Mouse (Mus musculus): ENCODE results near the gene Pak1. TPM values are rescaled to one million over a fixed set of nuclear protein-coding genes. Genes with fewer than 3 reads are reported as not detected.
"Not testable (repeated sequence)": the region's sequence is repeated elsewhere in the genome, so short reads cannot be mapped to it uniquely, and the experiment has no call there.

Pak1 gene
- polyA plus RNA-seq, 2 experiments, result 4.3 to 8.2 TPM

GRCm38 (mm10) chr7:97845546-97845945, 57.2 kb downstream of the Pak1 start:
- Histone ChIP-seq H3K9ac (replicated peaks) (no peak overlapping the region), H3K36me3 (replicated peaks; ENCODE audit: control insufficient read depth, insufficient read depth, low read depth) (no peaks in the 10 kb centered on the region), H3K4me2 (ENCODE audit: low read depth) (no peak overlapping the region), H3K27me3 (ENCODE audit: control insufficient read depth, insufficient read depth, low read length) (no peaks in the 10 kb centered on the region), H3K27ac (no peak overlapping the region), H3K9me3 (ENCODE audit: control insufficient read depth, low read length) (no peaks in the 10 kb centered on the region), H3K4me1 (replicated peaks; ENCODE audit: control insufficient read depth in 2 of 2, insufficient read depth in 2 of 2, low read length in 1 of 2) (peaks cover 0 to 7% of the 10 kb centered on the region in 2 experiments; a peak in 1 of 4 replicates), H3K4me3 (ENCODE audit: insufficient read depth in 1 of 2, low read depth in 2 of 2, low read length in 2 of 2) (no peak overlapping the region)
- 59% methylated on average over 2 of the region's 2 CpGs for WGBS (ENCODE audit: insufficient replicate concordance)
- no peak for DNase-seq (ENCODE audit: low read depth in 3 of 3, low spot score in 3 of 3)
- no peak for ATAC-seq (ENCODE audit: insufficient read depth)
- no peak for TF ChIP-seq CTCF (IDR thresholded peaks at IDR 0.05; ENCODE audit: low read depth)
- TF ChIP-seq EP300 (IDR thresholded peaks at IDR 0.05; ENCODE audit: low read depth), result no peak

DNA sequence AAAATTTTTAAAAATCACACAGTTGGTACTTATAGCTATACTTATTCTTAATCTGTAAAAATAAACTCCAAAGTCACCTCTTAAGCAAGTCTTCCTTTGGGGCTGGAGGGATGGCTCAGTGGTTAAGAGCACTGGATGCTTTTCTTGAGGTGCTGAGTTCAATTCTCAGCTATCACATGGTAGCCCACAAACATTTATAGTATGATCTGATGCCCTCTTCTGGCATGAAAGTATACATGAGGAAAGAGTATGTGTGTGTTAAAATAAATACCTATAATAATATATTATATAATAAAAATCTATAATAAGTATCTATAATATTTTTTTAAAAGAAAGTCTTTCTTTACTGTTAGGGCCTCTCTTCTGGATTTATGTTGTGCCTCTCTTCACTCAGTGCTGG, 58.2 kb downstream of the Pak1 start:
- no peak overlapping the region for H3K4me3 ChIP-seq (ENCODE audit: insufficient read depth in 1 of 2, low read depth in 2 of 2, low read length in 2 of 2)
- ATAC-seq (ENCODE audit: insufficient read depth), result no peak

DNA sequence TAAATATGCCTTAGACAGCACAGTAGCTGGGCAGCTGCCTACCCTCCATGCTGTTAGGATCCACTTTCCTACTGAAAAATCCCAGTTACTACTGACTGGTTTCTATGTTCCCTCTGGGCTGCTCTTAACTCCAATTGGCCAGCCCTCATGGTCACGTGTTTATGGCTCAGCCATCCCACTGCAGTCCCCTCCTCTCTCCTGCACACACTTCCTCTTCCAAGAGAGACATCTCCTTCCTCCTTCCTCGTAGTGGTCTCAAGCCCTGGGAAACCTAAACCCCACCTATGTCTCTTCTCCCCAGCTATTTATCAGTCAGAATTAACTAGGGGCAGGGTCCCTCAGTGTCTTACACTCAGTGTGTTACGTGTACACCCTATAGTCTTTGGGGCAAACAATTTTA, 61.2 kb downstream of the Pak1 start:
- not testable (repeated sequence) for H3K27ac ChIP-seq; H3K9ac ChIP-seq (replicated peaks); H3K27me3 ChIP-seq (ENCODE audit: control insufficient read depth, insufficient read depth, low read length); DNase-seq (ENCODE audit: low read depth in 3 of 3, low spot score in 3 of 3); H3K36me3 ChIP-seq (replicated peaks; ENCODE audit: control insufficient read depth, insufficient read depth, low read depth); ATAC-seq (ENCODE audit: insufficient read depth); H3K4me1 ChIP-seq (replicated peaks; ENCODE audit: control insufficient read depth in 2 of 2, insufficient read depth in 2 of 2, low read length in 1 of 2); H3K4me2 ChIP-seq (ENCODE audit: low read depth); H3K4me3 ChIP-seq (ENCODE audit: insufficient read depth in 1 of 2, low read depth in 2 of 2, low read length in 2 of 2); H3K9me3 ChIP-seq (ENCODE audit: control insufficient read depth, low read length)
- 41% methylated on average over 3 of the region's 3 CpGs for WGBS (ENCODE audit: insufficient replicate concordance)

More for the DNA sequence above, 58.2 kb downstream of the Pak1 start:
- Histone ChIP-seq H3K4me1 (replicated peaks; ENCODE audit: control insufficient read depth in 2 of 2, insufficient read depth in 2 of 2, low read length in 1 of 2) (peaks cover 0 to 7% of the 10 kb centered on the region in 2 experiments; a peak in 1 of 4 replicates), H3K9me3 (ENCODE audit: control insufficient read depth, low read length) (no peaks in the 10 kb centered on the region), H3K27me3 (ENCODE audit: control insufficient read depth, insufficient read depth, low read length) (no peaks in the 10 kb centered on the region), H3K27ac (no peak overlapping the region), H3K9ac (replicated peaks) (no peak overlapping the region), H3K36me3 (replicated peaks; ENCODE audit: control insufficient read depth, insufficient read depth, low read depth) (no peaks in the 10 kb centered on the region), H3K4me2 (ENCODE audit: low read depth) (no peak overlapping the region)
- DNase-seq (ENCODE audit: low read depth in 3 of 3, low spot score in 3 of 3), result no peak
- TF ChIP-seq CTCF (IDR thresholded peaks at IDR 0.05; ENCODE audit: low read depth), result no peak
- TF ChIP-seq EP300 (IDR thresholded peaks at IDR 0.05; ENCODE audit: low read depth), result no peak

- Histone ChIP-seq H3K27ac (no peak overlapping the region), H3K4me1 (replicated peaks; ENCODE audit: control insufficient read depth in 2 of 2, insufficient read depth in 2 of 2, low read length in 1 of 2) (no peaks in the 10 kb centered on the region), H3K9ac (replicated peaks) (no peak overlapping the region), H3K36me3 (replicated peaks; ENCODE audit: control insufficient read depth, insufficient read depth, low read depth) (no peaks in the 10 kb centered on the region), H3K4me2 (ENCODE audit: low read depth) (no peak overlapping the region), H3K9me3 (ENCODE audit: control insufficient read depth, low read length) (no peaks in the 10 kb centered on the region), H3K27me3 (ENCODE audit: control insufficient read depth, insufficient read depth, low read length) (no peaks in the 10 kb centered on the region), H3K4me3 (ENCODE audit: insufficient read depth in 1 of 2, low read depth in 2 of 2, low read length in 2 of 2) (no peak overlapping the region)
- DNase-seq (ENCODE audit: low read depth in 3 of 3, low spot score in 3 of 3) (no peak), ATAC-seq (ENCODE audit: insufficient read depth) (no peak)
- 66% methylated on average over 3 of the region's 3 CpGs for WGBS (ENCODE audit: insufficient replicate concordance)
- no peak for TF ChIP-seq EP300 (IDR thresholded peaks at IDR 0.05; ENCODE audit: low read depth)
- no peak for TF ChIP-seq CTCF (IDR thresholded peaks at IDR 0.05; ENCODE audit: low read depth)
Measured at GRCm38 (mm10) chr7:97850331-97850730, 62.0 kb downstream of the Pak1 start.

- TF ChIP-seq CTCF (IDR thresholded peaks at IDR 0.05; ENCODE audit: low read depth), result no peak
- no peak for TF ChIP-seq EP300 (IDR thresholded peaks at IDR 0.05; ENCODE audit: low read depth)
- H3K27me3 ChIP-seq (ENCODE audit: control insufficient read depth, insufficient read depth, low read length), result no peaks in the 10 kb centered on the region
- DNase-seq (ENCODE audit: low read depth in 3 of 3, low spot score in 3 of 3) (no peak), ATAC-seq (ENCODE audit: insufficient read depth) (no peak)
- H3K4me2 ChIP-seq (ENCODE audit: low read depth), result no peak overlapping the region
- H3K9me3 ChIP-seq (ENCODE audit: control insufficient read depth, low read length), result no peaks in the 10 kb centered on the region
- WGBS (ENCODE audit: insufficient replicate concordance), result 41% methylated on average over 3 of the region's 3 CpGs
- H3K4me3 ChIP-seq (ENCODE audit: insufficient read depth in 1 of 2, low read depth in 2 of 2, low read length in 2 of 2), result no peak overlapping the region
- no peaks in the 10 kb centered on the region for H3K4me1 ChIP-seq (replicated peaks; ENCODE audit: control insufficient read depth in 2 of 2, insufficient read depth in 2 of 2, low read length in 1 of 2)
- no peak overlapping the region for H3K9ac ChIP-seq (replicated peaks)
- H3K36me3 ChIP-seq (replicated peaks; ENCODE audit: control insufficient read depth, insufficient read depth, low read depth), result no peaks in the 10 kb centered on the region
- H3K27ac ChIP-seq, result no peak overlapping the region
Measured at GRCm38 (mm10) chr7:97863512-97863911, 75.2 kb downstream of the Pak1 start.

Data from liver, embryonic 14.5 days (tissue).